Mouse (Mus musculus) cerebellum, adult 18-20 months (tissue): ENCODE results near the gene Cwh43.
"Not testable (repeated sequence)": the region's sequence is repeated elsewhere in the genome, so short reads cannot be mapped to it uniquely, and the experiment has no call there.

Experiments
- DNase-seq, 2 experiments: peaks; one replicate each; pipeline ENCODE4 v3.0.0; 2021

Gene Cwh43

DNA sequence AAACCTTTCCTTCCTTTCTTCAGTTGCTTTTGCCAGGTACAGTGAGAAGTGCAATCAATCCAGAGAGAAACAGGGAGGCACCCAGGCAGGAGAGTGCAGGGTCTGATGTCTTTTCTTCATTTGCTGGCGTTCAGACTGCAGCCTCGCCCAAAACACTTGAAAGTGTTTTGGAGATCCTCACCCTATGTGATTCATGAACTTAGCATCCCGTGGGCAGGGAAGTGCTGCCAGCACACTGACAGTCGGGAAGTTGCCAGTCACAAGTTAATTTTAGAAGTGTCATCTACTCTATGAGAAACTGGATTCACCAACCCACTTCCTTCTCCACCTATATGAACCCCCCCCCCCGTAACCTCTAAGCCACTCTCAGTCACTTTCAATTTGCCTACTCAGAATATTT is 4.5 kb upstream of the Cwh43 start:
- no peak for DNase-seq

DNA sequence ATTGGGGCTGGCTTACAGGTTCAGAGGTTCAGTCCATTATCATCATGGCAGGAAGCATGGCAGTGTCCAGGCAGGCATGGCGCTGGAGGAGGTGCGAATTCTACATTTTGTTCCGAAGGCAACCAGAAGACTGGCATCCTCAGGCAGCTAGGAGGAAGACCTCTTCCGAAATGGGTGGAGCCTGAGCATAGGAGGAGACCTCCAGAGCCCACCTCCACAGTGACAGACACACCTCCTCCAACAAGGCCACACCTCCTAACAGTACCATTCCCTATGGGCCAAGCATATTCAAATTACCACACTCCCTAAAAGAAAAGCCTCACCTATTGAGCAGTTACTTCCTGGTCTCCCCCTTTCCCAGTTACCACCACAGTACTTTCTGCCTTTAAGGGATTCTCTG is 3.0 kb upstream of the Cwh43 start:
- no peak for DNase-seq

DNA sequence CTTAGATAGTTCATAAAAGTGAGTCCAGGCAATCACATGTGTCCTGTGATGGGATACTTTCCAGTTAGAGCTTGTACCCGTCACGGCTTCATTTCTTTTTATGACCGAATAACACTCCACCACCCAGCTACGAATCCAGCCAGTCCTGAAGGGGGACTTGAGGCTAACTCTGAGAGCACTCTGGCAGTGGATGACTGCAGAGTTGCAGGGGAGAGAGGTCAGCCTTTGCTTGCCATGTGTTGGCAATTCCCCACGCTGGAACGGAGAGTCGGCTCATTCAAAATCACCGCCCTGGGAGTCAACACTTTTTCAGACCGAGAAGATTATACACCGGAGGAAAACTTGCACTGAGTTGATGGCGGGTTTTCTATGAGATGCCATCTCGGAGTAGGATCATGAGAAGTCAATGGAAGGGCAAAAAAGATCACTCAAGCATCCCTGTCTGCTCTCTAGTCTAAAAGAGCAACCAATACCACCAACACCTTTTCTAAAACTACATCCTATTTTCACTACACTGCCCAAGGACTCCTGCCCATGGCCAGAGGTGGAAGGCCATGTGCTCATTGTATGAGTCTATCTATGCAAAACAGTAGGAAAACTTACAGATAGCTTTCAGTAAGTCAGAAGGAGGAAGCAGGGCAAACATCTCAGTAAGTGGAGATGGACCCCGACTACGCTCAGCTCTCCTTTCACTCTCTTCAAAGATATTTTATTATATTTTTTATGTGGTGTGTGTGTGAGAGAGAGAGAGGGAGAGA is 2.4 kb upstream of the Cwh43 start:
- no peak for DNase-seq

DNA sequence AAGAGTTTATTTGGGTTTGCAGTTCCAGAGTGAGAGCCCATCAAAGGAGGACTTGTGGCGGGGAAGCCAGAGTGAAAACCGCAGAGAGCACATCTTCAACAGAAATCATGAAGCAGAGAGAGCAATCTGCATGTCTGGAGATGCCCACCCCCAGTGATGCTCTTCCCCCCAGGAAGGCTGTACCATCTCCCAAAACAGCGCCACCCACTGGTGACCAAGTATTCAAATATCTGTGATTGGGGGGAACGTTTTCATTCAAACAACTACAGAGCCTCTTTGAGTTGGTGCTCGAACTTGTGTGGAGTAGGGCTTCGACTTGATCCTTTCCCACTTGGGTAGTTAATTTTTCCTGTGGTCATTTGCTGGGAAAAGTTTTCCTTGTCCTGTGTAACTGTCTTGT is 1.1 kb upstream of the Cwh43 start:
- DNase-seq: no peak

DNA sequence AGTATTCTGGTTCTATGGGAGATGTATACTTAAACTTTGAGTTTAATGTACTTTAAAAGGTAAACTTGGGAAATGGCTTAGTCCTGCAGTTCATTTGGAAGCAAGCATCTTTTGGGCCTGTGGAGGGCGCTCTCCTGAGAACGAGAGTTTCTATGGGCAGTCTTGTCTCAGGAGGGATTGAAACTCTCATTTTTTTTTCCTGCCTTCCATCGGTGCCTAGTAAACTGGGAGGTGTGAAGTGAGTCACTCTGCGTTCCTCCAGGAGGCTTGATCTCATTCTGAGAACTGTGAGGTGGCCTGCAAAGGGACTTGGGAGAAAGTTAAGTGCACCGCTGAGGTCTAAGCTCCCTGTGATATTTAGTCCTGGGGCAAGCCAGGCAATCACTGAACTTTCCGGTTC is 986 bp downstream of the Cwh43 start:
- no peak for DNase-seq

DNA sequence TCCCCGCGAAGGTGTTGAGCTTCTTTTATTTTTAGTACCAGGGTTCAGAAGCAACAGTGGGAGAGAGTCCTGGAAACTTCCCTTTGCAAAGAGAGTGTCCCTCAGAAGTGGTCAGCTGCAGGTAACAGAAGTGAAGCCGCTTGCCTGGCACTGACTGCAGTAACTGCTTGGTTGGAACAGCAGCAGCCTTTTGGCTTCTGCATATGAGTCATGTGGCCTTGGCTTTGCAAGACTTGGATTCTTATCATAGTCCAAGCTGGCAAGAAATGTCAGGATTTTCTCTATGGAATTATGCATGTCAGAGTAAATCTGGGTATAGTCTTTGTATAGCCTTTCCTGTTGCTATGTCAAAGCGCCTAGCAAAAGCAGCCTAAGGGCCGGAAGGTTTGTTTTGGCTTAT is 4.1 kb downstream of the Cwh43 start:
- DNase-seq: no peak

DNA sequence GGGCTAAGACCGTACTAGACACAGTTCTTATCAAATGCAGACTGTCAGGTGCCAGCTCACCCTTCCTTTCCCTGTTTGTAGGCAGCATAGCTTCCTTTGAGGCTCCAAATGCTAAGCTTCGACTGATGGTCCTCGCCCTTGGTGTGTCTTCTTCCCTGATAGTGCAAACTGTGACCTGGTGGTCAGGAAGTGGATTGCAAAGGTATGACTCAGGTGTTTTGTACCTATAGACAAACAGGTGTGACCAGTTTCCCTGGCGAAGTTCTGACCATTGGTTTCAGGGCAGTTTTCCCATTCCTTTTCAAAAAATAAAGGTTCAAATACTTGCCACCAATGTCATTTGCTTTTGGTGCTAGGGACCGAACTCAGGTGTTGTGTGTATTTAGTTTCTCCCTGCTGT is 5.9 kb downstream of the Cwh43 start:
- DNase-seq: no peak

DNA sequence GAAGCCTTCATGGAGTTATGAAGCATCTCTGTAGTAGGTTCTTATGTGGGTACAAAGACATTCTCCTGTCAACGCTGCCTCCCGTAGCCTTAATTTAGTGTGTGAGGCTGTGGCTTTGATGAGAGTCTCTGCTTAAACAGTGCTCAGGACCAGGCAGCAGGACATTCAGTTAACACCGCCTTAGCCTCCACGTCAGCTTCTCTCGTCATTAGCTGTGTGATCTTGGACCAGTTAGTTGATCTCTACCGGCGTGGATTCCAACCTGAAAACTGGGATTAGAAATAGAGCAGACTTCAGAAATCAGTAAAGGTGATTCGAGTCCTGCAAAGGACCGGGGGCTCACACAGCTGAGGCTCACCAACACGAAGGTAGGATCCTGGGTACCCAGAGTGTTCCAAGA is 8.3 kb downstream of the Cwh43 start:
- DNase-seq: no peak

DNA sequence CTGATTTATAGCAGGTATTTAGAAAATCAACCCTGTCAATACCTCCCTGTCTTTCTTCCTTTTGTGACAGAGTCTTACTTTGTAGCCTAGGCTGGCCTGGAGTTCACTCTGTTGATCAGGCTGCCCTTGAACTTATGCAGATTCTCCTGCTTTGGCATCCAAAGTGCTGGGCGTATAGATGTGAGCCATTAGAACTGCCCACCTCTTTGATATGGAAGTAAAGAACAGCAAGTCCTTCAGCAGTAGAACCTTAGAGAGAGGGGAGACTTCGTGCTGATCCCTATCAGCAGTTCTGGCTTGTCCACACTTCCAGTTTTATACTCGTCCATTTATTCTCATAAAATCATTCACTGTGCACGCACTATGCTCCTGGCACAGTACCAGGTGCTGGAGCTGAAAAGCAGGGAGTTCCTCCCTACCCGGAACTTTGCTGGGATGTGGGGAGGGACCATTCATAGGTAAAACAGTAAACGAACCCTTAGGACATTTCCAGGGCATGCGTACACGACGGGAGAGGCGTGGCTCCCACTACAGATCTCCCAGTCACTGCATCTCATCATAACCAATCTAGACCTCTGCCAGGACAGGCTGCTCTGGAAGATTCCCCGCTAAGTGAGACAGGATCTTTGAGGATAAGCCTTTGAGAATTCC is 13.3 kb downstream of the Cwh43 start:
- DNase-seq: no peak

DNA sequence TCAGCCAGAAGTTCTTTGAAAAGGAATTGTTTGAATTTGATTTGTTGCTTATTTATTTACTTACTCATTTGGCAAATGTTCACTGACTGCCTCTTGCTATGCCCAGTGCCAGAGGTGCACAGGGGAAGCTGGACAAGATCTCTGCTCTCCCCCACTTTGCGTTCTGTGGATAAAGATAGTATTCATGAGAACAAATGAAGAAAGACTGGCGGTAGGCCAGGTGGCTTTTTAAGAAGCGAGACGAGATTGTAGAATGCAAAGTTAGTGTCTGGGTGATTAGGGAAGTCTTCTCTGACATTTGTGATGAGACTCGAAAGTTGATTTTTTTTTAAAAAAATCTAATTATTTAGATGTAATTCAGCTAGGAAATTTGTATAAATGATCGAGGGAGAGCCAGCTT is 20.9 kb downstream of the Cwh43 start:
- DNase-seq: no peak

DNA sequence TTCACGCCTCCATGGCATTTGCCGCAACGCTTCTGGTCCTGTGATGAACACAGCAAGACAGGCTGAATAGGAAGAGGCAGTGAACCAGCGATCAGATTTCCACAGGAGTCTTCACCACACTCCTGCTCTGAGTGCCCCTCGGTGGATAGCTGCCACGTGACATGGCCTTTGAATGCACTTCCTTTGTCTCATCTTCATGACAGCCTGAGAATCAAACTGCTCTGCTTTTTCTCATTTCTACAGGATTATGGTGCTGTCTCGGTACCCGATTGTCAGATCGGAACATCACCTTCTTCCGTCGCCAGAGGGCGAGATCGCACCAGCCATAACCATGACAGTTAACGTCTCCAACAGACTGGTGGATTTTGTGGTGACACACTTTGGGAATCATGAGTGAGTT is 25.7 kb downstream of the Cwh43 start:
- peak; percentile 76 to 82 for DNase-seq

DNA sequence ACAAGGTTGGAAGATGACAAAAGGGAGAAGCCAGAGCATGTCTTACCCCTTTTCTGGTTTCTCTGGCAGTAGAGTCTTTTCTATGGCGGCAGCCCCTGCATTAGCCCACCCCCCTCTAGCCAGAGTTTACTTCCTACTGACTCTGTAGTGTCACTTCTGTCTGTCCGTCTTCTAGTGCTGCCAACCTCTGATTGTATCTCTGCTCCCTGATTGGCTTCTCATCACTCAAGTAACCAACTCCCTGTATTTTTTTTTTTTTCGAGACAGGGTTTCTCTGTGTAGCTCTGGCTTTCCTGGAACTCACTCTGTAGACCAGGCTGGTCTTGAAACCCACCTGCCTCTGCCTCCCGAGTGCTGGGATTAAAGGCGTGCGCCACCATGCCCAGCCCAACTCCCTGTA is 26.9 kb downstream of the Cwh43 start:
- no peak for DNase-seq

DNA sequence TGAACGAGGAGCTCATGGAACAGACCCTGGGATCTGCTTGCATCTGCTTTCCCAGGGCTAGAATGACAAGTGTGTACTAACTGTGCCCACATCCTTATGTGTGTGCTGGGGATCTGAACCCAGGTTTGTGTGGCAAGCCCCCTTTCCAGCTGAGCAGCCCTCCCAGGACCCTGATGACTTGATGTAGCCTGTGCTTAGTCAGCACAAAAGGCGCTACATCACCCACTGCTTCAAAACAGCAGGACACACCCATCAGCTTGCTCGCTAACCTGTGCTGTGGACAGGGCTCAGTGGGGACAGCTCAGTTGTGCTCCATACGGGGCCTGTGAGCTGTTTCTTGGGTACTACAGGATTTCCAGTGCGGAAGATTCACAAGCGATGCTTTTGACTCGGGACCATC is 28.9 kb downstream of the Cwh43 start:
- no peak for DNase-seq

DNA sequence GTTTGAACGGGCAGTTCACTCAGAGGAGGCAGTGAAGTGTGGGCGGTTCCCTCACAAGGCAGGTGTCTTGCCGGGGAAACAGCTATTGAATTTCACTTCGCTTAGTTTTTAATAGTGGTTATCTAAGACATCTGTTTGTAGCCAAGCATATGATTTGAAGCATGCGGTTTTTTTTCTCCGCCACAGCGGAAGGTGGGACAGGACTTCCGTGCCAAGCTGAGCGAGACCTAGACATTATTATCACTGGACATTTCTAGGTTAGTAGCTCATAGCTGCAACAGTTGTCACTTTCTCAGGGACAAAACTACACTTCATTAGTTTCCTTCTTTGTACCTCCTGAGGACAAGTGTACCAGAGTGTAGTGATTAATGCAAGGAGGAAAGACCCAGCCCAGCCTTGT is 36.3 kb downstream of the Cwh43 start:
- DNase-seq: no peak

DNA sequence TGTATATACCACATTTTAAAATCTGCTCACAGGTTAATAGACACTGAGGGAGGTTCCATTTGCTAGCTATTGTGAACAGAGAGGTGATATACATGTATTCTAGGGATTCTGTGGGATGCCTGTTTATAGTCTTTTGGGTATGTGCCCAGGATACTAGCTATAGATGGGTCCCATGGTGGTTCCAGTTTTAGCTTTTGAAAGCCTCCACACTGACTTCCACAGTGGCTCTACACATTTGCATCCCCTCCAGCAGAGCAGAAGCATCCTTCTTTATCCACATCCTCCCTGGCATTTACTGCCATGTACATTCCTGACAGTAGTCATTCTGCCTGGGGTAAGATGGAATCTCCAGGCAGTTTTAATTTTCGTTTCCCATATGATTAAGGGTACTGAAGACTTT is 44.4 kb downstream of the Cwh43 start:
- no peak for DNase-seq

DNA sequence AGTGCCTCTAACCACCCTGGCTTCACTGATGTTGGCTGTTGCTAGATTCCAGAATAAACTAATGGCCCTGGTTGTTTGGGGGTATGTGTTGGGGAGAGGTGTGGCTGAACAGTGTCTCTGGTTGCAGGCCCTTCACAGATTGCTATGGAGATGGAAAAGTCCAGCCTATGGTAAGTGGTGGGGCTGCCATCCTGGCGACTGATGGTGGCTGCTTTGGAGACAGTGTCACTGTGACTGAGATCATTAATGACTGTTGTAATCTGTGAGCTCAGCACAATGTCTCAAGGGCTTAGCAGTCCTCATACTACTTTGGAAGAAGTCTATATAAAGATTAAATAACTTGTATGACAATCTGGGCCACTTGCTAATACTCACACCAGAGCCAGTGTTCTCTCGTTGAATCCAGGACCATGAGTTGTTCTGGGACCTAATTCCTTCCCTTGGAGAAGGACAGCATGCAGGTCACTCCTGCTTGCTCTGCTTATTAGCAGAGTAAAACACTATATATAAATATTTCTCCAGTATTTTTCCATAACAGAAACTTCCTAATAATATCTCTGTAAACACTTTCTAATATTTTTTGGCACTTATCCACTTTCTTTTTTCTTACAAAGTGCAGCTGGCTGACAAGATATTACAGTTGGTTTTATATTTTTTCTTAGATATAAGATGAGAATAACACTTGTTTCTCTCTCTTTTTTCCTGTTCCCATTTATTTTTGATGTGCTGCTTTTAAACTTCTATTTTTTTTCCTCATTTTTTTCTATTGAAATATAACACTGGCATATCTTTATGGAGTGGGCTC is 48.8 kb downstream of the Cwh43 start:
- no peak for DNase-seq

DNA sequence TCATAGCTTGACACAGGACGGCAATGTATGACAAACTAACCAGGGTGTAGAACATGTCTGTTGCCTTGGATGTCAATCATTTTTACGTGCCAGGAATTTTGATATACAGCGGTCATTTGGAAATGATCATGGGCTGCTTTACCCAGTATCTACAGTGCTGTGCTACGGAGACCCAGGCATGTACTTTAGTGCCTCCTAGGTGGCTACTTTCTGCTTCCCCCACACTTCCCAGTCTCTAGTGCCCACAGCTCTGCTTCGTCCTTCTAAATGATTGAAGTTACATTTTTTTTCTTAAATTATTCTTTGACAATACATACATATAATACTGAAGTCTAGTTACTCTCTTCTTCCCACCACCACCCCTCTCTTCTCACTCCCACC is 49.4 kb downstream of the Cwh43 start:
- DNase-seq: no peak

DNA sequence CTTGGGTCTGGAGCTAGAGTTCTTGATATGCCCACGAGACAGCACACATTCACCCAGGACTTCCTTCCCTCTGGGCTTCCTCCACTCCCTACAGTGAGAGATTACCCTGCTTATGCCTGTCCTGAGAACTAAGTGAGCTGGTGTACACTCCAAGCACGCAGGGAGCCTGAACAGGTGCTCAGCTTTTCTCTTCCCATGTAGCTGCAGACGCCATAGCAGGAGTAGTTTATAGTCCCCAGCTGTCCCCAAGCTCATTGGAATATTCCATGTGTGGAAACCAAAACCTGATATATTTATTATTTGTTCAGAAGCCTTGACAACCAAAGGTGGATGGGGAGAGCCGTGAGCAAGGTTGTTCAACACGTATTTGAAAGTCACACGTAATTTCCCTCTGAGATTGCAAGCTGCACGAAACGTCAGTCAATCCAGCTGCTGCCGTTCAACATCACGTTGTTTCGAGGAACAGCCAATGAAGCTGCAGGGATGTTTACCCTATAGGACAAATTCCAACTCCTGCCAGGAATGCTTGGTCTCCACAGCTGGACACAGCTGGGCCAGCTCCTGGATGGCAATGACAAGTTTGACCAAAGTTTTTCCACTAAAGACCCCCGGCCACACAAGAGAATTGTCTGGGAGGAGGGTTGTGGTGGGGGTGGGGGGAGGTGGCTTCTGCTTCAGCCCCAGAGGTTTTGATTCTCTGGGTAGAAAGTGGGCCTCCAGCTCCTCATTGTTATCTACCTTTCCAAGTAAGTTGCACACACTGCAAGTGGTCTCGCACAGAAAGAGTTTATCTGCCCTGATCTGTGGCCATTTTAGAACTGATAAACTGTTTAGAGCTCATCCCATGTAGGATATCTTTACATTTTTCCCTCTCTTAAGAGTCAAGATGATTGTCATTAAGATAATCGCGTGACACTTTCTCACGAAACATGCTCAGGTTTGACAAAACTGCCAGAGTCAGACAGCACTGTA is 62.9 kb downstream of the Cwh43 start:
- no peak for DNase-seq

DNA sequence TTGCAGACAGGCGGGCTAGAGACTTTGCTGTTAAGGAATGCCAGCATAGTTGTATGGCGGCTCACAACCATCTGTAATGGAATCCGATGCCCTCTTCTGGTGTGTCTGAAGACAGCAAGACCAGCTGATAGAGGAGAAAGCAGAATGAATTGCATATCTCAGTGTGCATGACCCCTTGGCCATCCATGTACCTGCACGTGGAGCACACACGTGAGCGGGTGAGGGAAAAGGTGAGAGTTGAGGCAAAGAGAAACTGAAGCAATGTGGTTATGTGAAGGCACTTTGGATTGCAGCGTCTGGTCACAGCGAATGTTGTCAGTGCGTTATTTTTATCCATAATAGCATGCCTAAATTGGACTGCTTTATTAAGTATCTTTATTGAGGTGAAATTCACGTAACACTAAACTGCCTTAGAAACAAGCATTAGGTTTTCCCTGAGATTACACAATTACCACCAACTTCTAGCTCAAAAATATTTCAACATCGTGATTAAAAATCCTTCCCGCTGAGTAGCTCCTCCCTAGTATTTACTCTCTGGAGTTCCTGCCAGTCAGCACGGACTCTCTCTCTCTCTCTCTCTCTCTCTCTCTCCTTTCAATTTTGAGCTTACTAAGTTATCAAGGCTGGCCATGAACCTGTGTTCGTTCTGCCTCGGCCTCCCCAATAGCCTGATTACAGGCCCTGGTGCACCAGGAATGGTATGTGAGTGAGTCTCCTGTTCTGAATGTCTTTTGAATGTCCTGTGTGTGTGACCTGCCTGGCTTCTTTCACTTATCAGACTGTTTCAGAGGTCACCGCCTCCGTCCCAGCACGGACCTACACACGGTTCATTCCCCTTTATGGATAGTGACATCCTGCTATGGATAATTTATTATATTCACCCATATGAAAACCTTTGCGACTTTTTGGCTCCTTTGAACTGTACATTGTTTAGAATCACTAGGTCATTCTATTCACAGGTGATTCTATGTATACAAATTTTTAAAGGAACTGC is 68.8 kb downstream of the Cwh43 start:
- DNase-seq: no peak

DNA sequence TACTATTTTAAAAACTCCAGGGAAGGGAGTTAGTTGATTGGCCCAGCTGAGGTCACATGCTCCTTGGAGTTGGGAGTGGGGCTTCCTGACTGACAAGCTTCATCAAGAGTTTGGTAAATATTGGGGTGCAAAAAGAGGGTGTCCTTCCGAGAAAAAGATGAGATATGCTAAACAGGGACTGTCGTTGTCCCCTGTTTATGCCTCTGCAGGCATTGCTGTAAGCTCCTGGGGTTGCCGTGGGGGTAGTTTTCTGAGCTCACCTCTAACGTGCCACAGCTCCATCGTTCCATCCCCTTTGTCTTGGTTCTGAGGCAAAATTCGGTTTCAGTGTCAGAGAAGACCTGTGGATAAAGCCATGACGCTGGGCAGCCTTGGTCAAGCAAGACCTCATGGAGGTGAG is 74.8 kb downstream of the Cwh43 start, which contains the start of gene Dcun1d4:
Dcun1d4 (plus strand) TSS at position 301 of the 400 bp plus-strand sequence.
- DNase-seq: no peak

DNA sequence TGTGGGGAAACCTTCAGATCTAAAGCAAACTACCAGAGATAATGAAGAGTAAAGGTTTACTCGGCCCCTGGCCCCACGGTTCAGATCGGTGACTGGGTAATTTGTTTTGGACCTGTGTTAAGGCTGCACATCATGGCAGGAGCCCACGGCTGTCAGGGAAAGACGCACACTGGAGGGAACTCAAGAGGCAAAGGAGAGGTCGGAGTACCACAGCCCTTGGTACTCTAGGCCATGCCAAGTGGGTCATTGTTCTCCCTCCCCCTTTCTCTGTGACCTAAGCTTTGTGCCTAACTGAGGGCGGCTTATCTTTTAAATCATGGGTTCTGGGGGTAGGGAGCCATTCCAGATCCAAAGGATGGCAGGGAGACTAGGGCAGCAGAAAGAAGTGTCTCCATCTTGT is 75.5 kb downstream of the Cwh43 start:
- no peak for DNase-seq

DNA sequence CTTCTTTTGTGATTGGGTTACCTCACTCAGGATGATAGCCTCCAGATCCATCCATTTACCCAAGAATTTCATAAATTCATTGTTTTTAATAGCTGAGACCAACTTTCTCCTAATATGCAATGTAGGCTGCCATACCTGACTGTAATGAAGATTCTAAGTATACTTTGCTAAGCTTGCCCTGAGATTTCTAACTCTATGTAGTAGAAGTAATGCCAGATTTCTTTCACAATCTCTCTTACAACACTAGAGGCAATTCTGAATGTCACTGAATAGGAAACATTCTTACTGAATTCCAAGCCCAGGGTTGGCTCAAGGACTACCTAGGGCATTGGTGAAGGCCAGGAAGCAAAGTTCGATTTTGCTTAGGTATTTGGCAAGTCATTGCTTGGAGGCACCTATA is 76.5 kb downstream of the Cwh43 start:
- DNase-seq: not testable (repeated sequence)
